Mouse (Mus musculus) WW6 (cell line): Measurements from ENCODE around the gene Acd.

Source experiments
- DNase-seq: peaks from one replicate; pipeline ENCODE4 v3.0.0-alpha.2; 2013; ENCODE audit warnings: low read depth, low spot score

Acd gene

GRCm38 (mm10) chr8:105648929-105649328 lies 52.0 kb downstream of the Acd start:
- DNase-seq, result no peak
